Comparison of ENCODE assay signal across 19 mouse cellular contexts in genomic region chr14:73421580-73421979, GRCm38 (mm10). TPM values are rescaled to one million over a fixed set of nuclear protein-coding genes. Genes with fewer than 3 reads are reported as not detected.
DNase-seq lines count a peak whose midpoint lies in the region; ATAC-seq and TF ChIP-seq lines count a peak whose summit lies in the region.
"Had no signal": no experiment of that assay in that cellular context is flagged by ENCODE, and none has a peak within 500 bp of the region (broad histone marks: within the 10 kb centered on the region; RNA-seq: fewer than 3 reads in every experiment).

No protein-coding gene starts in this region.

- H3K4me1 ChIP-seq in kidney, embryonic 15.5 days, result peaks cover 10% of the 10 kb centered on the region

- peak; percentile 78; the same call in 1 of the 2 replicates for ATAC-seq in kidney, embryonic 15.5 days (replicated peaks; ENCODE audit: low FRiP score)
- ATAC-seq: CD4-positive, CD25-positive, alpha-beta regulatory T cell, adult 4 months had no signal

- no peak overlapping the region for H3K27ac ChIP-seq in kidney, embryonic 15.5 days
- peak overlapping the region; percentile 43; the same call in 1 of the 2 replicates for H3K27ac ChIP-seq in layer of hippocampus, adult 2 months
- H3K27ac ChIP-seq: embryonic facial prominence, embryonic 12.5 days; embryonic facial prominence, embryonic 15.5 days; hindbrain, embryonic 12.5 days; hindbrain, embryonic 15.5 days had no signal

- no peak overlapping the region for H3K4me3 ChIP-seq in kidney, embryonic 15.5 days (replicated peaks)
- no peak overlapping the region for H3K4me3 ChIP-seq in layer of hippocampus, adult 2 months
- H3K4me3 ChIP-seq: embryonic facial prominence, embryonic 12.5 days; embryonic facial prominence, embryonic 15.5 days; hindbrain, embryonic 12.5 days; hindbrain, embryonic 15.5 days had no signal

- no peaks in the 10 kb centered on the region for H3K9me3 ChIP-seq in kidney, embryonic 15.5 days (replicated peaks)
- H3K9me3 ChIP-seq: embryonic facial prominence, embryonic 12.5 days; embryonic facial prominence, embryonic 15.5 days; hindbrain, embryonic 15.5 days had no signal

- WGBS in kidney, embryonic 15.5 days, result 72% methylated on average over 9 of the region's 9 CpGs

- DNase-seq in heart, adult 11 months, result peak; percentile 33
- DNase-seq in heart, adult 18-20 months, result no peak
- no peak for DNase-seq in kidney, postnatal 4 days
- no peak for DNase-seq in layer of hippocampus, adult 2 months (ENCODE audit: low spot score in 2 of 2)
- DNase-seq in layer of hippocampus, adult 9-10 months (ENCODE audit: low spot score), result no peak
- DNase-seq: adrenal gland, adult 2 months; adrenal gland, postnatal 14 days; cerebellum, adult 11 months; cerebellum, adult 2 months; cerebellum, adult 9-11 months; cerebellum, postnatal 25 days; gastrocnemius, postnatal 25 days had no signal

- H3K9ac ChIP-seq in kidney, embryonic 15.5 days, result no peak overlapping the region
- H3K9ac ChIP-seq: embryonic facial prominence, embryonic 12.5 days; embryonic facial prominence, embryonic 15.5 days; hindbrain, embryonic 12.5 days; hindbrain, embryonic 15.5 days had no signal

- no peak overlapping the region for H3K4me2 ChIP-seq in kidney, embryonic 15.5 days
- H3K4me2 ChIP-seq: embryonic facial prominence, embryonic 12.5 days; embryonic facial prominence, embryonic 15.5 days; heart, embryonic 11.5 days; hindbrain, embryonic 12.5 days; hindbrain, embryonic 15.5 days had no signal

- no peaks in the 10 kb centered on the region for H3K27me3 ChIP-seq in kidney, embryonic 15.5 days
- H3K27me3 ChIP-seq: embryonic facial prominence, embryonic 12.5 days; embryonic facial prominence, embryonic 15.5 days; hindbrain, embryonic 12.5 days; hindbrain, embryonic 15.5 days had no signal

- no peaks in the 10 kb centered on the region for H3K36me3 ChIP-seq in kidney, embryonic 15.5 days
- H3K36me3 ChIP-seq: embryonic facial prominence, embryonic 12.5 days; embryonic facial prominence, embryonic 15.5 days; hindbrain, embryonic 12.5 days; hindbrain, embryonic 15.5 days had no signal

- no peak for TF ChIP-seq CTCF in layer of hippocampus, adult 2 months (conservative IDR thresholded peaks at IDR 0.05)

RNA-seq across cellular contexts. Expression of gene Itm2b, which starts 36.5 kb away (rescaled TPM):
- 100 to 1,000 TPM; 736 to 802 TPM for total RNA-seq in heart, adult 18-20 months (2021)
- 910 and 925 TPM in 2 replicates for polyA plus RNA-seq in kidney, embryonic 15.5 days (2015; fragmentation: Nextera tagmentation; extraction: Ambion mirVana)
- 1,000 to 10,000 TPM in 1 of 2 experiments, 100 to 1,000 TPM in 1; 989 to 1,035 TPM for total RNA-seq in layer of hippocampus, adult 2 months (2021)
